Mouse (Mus musculus): ENCODE data around the gene Fbxw8. TPM values are rescaled to one million over a fixed set of nuclear protein-coding genes. Genes with fewer than 3 reads are reported as not detected.

Gene Fbxw8
- polyA plus RNA-seq (2015; fragmentation: Nextera tagmentation; extraction: Ambion mirVana), result 8.1 TPM in 2 replicates

DNA sequence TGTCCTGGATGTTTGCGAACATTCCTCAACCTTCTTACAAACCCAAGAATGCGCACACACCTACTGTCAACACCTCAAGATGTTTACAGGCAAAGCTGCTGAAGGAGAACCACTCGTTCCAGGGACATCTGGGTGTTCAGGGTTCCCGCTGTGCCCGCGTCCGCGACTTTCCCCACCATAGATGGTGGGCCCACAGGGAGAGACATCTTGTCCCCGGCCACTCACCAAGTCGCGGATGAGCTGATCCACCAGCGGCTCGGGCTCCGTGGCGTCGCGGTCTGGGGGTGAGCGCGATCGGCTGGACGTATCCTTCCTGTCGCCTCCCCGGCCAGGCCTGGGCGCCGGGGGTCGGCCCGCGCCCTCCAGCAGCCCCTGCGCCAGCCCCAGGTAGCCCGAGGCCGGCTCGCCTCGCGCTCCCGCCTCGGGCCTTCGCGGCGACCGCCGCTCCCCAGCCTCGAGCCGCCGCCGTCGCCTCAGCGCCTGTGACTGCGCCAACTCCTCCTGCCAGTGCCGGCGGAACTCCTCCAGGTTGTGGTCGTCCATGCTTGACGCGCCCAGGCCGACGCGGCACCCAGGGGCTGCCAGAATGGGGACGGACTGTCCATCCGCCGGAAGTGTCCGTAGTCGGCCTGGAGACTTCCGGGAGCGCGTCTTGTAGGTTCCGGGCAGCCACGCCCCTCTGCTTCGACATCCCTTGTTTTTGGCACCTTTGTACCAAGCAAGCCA is at the start of gene Fbxw8:
Fbxw8 (minus strand) TSS at position 626 of the 726 bp plus-strand sequence.
- peak; percentile 42 for DNase-seq (ENCODE audit: low spot score)

DNA sequence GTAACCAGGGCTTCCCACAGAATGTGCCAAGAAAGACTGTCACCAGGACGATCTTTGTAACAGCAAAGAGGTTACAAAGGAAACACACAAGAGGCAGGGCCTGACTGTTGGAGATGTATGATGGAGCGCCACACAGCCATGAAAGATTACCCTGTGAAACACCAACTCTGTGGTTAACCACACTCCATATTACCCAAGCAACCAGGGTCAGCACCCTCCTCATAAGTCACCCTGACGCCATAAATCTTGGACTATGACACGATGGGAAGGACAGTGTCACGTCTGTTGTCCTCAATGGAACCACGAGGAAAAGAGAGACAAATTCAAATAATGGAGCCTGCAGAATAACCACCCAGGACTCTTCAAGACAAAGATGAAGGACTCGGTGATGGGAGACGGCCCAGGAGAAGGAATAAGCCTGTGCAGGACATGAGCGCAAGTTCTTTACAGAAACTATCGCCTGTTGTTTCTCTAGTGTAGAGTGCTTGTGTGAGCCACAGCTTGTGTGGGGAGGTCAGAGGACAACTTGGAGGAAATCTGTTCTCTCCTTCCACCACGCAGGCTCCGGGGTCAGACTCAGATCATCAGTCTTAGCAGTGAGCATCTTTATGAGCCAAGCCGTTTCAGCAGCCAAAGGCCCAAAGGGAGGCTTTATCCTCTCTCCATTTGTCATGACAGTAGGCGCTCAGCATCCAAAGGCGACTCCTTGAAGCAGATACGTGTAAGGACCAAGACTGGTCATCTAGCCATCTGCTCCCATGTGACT is 49.6 kb upstream of the Fbxw8 start:
- DNase-seq (ENCODE audit: low spot score), result no peak

DNA sequence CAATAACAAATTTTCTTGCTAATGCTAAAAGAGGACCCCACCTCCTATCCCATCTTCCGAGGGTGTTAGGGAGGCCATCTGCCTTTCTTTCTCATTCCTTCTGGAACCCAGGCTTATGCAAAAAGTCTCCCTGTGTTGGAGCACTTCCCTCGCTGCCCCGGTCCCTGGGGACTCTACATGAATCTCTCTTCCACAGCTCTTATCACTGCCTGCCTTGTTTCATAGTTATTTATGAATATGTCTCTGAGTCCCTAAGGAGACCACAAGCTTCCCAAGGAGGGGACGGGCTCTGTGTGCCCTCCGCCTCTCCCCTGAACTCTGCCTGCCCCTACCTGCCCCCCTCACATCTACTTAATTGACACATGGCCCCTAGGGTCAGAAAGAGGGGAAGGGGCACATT is 44.4 kb upstream of the Fbxw8 start:
- DNase-seq (ENCODE audit: low spot score), result no peak

DNA sequence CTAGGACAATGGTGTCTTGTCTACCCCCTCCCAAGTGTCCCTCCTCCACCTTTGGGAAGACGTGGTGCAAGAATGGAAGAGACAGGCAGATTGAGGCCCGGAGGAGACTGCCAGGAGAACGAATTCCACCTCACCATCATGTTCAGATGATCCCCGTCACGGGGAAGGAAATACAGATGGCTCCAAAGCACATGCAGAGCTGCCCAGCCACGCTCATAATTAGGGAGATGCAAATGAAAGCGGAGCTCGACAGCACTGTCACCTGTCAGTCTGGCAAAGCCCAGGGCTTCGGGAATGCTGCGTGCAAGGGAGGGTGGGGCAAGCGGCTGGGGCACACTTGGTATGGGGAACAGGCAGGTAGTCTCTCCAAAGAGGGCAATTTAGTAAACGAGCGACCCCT is 42.2 kb upstream of the Fbxw8 start:
- no peak for DNase-seq (ENCODE audit: low spot score)

DNA sequence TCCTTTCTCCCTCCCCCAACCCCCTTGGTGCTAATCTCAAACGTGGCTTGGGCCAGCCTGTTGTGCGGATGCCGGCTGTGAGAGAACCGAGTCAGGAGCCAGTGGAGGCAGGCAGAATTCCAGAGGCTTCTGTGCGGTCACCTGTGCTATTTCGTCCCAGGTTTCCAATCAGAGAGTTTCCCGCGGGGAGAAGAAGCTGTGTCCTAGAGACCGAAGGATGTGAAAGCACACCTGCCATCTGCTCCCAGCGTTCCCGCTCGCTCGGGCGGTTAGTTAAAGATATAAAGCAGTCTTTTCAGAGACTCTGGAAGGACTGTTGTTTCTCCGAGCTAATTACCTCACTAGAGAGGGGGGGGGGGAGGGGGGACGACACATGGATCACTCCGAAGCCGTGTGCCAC is 37.0 kb upstream of the Fbxw8 start:
- DNase-seq (ENCODE audit: low spot score), result no peak

DNA sequence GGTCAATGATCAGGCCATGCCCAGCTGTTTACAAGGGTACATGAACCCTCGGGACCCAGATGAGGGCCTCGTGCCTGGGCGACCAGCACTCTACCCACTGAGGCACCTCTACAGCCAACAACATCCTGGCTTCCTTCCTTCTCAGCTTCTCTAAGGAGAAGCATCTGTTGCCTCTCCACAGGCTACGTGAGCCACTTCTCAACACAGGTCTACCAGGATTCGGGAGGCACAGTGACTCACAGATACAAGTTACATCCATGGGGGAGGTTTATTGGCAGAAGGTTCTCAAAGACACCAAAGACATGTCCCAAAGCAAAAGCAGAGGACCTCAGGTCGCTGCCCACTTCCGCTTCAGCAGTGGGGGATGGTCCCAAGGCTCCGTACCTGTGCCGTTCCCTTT is 35.2 kb upstream of the Fbxw8 start:
- DNase-seq (ENCODE audit: low spot score), result no peak

DNA sequence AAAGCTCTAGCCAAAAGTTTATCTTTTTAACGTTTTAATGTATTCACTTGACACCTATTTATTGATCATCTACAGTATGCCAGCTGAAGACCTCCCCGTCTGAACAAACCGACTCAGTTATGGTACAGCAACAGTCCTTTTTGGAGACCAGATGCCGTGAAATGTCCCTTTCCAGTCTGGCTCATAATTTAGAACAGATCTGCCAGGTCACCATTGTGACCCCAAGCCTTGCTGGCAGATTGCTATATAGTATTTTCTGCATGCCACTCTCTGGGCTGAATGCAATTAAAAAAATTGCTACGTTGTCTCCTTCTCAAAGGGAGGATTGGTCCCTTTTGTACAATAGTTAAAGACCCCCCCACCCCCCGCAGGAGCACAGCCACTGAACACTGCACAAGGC is 33.1 kb upstream of the Fbxw8 start:
- DNase-seq (ENCODE audit: low spot score), result no peak

DNA sequence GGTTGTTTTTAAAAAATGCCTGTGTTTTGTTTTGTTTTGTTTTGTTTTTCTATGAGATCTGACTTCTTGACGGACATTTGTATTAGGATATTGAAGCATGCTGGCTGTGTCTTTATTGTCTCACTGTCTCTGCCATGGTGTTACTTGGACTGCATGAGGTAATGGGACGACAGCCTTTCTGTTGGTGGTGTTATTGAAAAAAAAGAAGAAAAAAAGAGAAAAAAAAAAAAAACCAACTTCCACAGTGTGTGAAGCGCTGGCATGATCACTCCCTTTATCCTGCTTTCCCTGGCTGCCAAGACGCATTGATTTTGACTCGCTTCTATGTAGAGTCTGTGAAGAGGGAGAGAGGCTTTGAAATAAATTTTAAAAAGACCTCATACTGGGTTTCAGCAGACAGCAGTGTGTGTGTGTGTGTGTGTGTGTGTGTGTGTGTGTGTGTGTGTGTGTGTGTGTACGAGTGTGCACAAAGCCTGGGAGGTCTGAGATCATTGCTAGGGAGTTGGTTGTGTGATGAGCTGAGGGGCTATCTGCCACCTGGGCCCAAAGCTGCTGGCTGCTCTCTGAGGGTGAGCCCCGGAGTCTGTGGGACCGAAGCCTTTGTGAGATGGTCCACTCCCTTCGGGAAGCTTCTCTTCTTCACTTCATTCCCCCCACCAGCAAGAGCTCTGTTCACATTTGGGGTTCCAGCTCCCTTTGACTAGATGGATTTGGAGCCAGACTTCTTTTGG is 31.8 kb upstream of the Fbxw8 start:
- no peak for DNase-seq (ENCODE audit: low spot score)

DNA sequence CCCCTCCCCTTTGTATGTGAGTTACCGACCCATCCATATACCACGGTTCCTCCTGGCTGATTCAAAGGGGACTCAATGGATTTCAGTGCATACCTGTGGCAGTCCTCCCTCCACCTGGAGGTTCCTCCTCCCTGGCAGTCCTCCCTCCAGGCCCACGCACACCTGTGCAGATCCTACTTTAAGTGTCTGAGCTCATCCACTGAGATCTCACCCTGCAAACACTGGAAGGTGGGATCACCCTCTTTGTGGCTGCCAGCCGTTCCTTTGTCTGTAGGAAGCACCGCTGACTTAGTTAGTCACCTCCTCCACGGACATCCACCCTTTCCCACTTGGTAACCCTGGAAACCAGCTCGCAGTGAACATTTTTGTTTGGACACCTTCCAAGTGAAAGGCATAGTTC is 22.4 kb upstream of the Fbxw8 start:
- DNase-seq (ENCODE audit: low spot score), result no peak

DNA sequence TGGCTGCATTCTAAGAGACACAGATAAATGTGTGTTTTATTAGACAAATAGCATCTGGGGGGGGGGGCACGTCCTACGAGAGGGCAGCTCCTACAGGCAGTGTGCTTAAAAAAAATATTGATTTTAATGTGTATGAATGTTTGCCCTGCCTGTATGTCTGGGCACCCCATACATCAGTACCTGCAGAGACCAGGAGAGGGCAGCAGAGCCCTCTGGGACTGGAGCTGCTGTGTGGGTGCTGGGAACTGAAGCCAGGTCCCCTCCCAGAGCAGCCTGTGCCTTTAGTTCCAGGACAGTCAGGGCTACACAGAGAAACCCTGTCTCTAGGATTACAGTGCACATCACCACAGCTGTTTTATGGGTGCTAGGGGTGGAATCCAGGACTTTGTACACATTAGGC is 19.9 kb upstream of the Fbxw8 start:
- DNase-seq (ENCODE audit: low spot score), result no peak

DNA sequence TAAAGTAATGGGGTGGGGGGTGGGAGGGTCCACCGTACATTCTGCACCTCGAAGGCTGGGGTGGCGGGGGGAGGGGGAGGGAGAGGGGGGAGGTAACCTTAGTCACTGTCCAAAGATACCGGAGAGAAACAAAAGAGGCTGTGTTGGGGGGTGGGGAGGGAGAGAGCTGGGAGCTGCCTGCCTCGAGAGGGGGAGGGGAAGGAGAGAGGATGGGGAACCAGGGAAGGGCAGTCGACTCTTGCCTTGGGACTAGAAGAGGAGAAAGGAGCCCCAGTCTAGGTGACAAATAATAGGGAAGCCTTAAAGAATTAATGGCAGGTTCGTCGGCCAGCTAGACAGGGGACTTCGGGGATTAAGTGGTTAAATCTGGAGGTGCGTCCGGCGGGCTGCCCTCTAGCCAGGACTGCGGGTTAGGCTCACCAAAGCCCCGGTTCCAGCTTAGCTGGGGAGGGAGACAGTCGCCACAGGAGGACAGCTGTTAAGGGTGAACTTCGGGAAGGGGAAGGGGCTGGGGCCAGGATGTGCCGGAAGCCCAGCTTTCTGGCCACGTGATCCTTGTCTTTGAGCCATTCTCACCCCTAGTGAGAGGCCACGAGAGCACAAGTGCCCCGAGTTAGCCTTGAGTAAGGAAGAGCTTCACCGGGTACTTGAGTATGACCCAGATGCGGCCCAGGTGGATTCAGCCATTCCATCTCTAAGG is 19.2 kb upstream of the Fbxw8 start:
- no peak for DNase-seq (ENCODE audit: low spot score)

DNA sequence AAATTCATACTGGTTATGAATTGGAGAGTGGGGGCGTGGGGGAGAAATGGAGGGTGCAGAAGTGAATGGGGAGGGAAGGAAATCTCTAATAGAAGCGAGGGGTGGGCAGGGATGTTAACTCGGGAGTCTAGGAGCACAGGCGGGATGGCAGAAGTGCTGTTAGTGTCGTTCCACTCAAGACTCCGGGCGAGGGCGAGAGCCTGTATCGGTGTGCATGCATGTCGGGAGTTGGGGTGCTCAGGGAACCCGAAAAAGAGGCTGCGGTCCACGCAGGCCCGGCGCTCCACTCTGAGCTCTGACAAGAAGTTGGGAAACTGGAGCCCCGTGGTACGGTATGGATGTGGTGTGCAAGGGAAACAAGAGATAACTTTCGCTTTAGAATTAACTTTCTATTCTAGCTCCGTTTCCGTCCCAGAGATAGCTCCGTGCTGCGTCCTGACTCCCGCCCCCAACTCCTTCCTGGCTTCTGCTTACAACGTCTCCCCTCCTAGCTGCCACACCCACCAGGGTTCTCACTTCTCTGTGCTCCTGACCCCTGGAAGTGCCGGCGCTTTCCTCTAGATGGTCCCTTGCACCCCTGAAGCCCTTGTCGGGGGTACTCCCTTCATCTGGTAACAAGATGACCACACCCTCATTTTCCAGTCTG is 16.9 kb upstream of the Fbxw8 start:
- DNase-seq (ENCODE audit: low spot score), result no peak

DNA sequence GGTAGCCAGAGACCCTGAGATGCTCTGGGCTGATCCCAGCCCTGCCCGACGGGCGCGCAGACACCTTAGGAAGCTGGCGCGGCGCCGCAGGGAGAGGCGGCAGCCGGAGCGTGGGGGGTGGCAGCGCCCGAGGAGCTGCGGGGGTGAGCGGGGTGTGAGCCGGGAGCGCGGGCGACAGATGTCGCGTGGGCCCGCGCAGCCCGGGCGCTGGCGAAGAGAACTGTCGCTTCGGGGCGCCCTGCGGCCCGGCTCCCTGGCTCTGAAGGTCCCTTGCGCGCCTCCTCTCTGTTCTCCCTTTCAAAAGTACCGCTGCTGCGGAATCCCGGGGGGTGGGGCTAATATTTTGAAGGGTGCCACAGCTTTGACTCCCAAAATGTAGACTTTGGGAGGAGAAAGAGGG is 16.4 kb upstream of the Fbxw8 start:
- DNase-seq (ENCODE audit: low spot score), result no peak

DNA sequence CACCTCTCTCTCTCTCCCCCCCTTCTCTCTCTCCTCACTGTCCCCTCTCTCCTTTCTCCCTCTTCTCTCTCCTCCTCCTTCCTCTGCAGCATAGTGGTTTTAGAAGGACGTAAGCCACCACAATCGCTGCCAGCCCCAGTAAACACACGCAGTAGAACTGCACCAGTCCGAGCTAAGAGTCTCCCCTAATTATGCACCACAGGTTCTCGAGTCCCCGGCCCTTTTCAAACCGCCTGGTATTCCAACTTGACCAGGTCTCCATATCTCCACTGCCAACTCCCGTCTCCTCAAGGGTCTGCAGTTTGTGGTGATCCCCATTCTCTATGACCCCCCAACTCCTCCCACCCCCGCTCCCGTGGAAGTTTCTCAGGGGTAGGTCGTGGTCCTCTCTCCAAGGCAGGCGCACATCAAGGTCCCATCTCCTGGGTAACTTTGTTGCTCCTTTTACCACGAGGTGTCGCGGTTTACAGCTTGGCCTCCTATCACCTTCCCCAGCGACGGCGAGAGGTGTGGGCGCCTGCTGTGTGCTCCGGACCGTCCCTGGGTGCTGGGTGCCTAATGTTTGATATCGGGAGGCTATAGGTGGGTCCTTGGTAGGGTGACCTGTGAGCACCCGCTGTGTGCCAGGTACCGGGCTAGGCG is 15.7 kb upstream of the Fbxw8 start:
- DNase-seq (ENCODE audit: low spot score), result peak; percentile 30

DNA sequence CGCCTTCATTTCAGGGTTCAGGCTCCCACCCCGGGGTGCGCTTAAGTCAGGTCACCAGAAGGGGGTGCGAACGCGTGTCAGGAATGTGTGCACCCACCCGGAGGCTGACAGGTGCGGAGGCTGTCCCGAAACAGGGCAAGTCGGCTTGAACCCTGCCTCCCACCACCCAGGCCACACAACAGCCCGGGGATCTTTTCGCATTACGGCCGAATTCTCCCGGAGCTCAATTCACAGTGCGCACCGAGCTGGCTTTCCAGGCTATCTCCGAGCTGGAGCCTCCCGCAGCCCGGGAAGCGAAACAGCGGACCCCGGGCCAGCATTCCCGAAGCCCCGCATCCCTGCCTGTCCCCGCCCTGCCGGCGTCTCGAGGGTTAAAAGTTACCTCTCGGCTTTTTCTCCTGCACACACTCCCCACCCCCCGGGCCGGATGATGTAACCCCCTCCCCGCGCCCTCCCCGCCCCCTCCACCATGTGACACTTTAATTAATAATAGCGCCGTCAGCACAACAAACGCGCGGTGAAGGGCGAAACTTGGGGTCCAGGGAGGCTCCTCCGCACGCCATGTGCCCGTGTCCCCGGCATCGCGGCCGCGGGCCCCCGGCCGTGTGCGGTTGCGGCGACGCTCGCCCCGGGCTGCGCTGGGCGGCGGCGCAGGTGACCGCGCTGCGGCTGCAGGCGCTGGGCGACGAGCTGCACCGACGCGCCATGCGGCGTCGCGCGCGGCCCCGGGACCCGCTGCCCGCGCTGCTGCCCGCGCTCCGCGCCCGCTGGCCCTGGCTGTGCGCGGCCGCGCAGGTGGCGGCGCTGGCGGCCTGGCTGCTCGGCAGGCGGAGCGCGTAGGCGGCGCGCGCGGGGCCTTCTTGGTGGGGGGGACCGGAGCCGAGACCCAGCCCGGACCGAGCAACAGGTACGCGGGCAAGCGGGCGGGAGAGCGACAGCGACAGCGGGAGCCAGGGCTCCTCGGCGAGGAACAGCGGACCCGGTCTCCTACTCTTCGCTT is 14.3 kb upstream of the Fbxw8 start:
- DNase-seq (ENCODE audit: low spot score), result peak; percentile 43

DNA sequence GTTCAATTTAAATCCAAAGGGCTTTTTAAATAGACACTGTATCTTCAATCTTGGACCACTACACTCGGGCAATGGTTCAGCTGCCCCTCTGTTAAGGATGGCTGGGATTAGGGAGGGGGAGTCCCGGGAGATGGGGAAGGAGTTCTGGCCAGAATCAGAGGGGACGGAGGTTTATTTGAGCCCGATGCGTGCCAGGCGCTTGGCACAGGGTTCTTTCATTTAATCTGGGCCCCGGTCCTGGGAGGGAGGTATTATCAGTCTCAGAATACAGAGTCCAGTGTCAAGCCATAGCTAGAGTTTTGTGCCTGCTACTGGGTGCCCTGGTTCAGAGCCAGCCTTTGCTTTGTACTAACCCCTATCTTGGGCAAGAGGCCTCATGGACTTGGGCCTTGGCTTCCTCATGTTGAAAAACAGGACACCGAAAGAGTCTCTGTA is 12.3 kb upstream of the Fbxw8 start:
- no peak for DNase-seq (ENCODE audit: low spot score)

DNA sequence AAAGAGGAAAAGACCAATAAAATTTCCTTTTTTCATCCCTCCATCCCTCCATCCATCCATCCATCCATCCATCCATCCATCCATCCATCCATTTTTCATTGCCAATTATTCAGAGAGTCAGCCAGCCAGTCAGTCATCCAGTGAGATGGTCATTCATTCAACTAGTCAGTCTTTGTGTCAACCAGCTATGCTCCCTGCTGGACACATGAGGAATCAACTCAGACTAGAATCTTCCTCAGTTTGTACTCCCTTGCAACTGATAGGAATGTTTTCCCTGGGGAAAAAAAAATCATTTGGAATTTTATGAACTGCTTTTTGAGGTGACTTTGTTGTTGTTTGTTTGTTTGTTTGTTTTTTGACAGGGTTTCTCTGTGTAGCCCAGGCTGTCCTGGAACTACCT is 10.2 kb upstream of the Fbxw8 start:
- DNase-seq (ENCODE audit: low spot score), result no peak

DNA sequence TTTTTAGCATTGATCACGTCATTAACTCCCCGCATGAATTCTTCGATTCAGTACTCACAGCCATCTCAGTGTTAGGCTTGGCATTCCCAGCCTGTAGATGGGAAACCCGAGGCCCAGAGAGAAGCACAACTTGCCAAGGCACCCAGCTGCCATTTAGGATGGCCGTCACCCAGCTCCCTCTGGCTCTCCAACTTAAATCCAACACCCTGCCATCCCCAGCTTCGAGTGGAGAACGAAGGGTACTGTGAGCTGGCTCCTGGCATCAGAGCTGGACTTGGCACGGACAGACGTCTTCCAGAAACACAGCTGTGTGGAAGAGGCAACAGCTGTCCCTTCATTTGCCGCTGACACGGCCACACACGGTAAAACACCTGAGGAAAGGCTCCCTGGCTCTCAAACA is 9.3 kb upstream of the Fbxw8 start, which contains the start of gene Hrk:
Hrk (plus strand) TSS at position 68 of the 400 bp plus-strand sequence.
- DNase-seq (ENCODE audit: low spot score), result no peak

DNA sequence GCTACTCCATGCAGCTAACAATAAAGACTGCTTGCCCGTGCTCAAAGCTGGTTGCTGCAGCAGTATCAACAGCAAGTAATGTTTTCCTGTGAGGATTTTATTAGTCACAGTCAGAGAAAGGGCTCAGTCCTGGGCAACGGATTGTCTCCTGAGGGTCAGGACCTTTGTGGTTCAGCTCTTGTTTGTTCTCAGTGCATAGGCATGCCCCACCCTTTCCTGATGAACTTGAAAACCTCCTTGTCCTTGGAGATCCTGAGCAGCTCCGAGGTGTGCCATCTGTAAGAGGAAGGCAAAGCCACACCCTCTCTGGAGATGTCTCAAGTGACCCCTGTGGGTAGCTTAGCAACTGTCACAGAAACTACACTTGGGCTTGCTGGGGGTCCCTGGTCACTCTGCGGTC is 5.4 kb upstream of the Fbxw8 start:
- no peak for DNase-seq (ENCODE audit: low spot score)

Data from thymus, postnatal 0 days (tissue).